Mouse (Mus musculus) stomach, embryonic 14.5 days (tissue): Measurements from ENCODE around the gene Spocd1. TPM values are rescaled to one million over a fixed set of nuclear protein-coding genes. Genes with fewer than 3 reads are reported as not detected.
"Not testable (repeated sequence)": the region's sequence is repeated elsewhere in the genome, so short reads cannot be mapped to it uniquely, and the experiment has no call there.

Experiments used
- ATAC-seq: fragments of 200-750 bp; cut with Nextera tagmentation; 2 replicates; pipeline ENCODE4 v1.8.0; 2017; ENCODE audit warnings: low read depth, moderate TSS enrichment; ENCODE audit not compliant: insufficient number of reproducible peaks, insufficient read depth, low FRiP score
- H3K27ac ChIP-seq: fragments of 300-500 bp; sonication (generic); 2 replicates; pipeline ENCODE4 v1.5.1; 2014; ENCODE audit warnings: mild to moderate bottlenecking, low read length, moderate library complexity, mixed read lengths
- H3K27me3 ChIP-seq: fragments of 300-500 bp; sonication (generic); 2 replicates; pipeline ENCODE4 v1.6.1; 2014; ENCODE audit warnings: low read length, control low read depth, mixed read lengths; ENCODE audit not compliant: control insufficient read depth, insufficient read depth
- H3K36me3 ChIP-seq: fragments of 300-500 bp; sonication (generic); 2 replicates; pipeline ENCODE4 v1.6.1; 2014; ENCODE audit warnings: mild to moderate bottlenecking, control low read depth, low read length, moderate library complexity, mixed read lengths; ENCODE audit not compliant: control insufficient read depth, insufficient read depth
- H3K4me1 ChIP-seq: fragments of 300-500 bp; sonication (generic); 2 replicates; pipeline ENCODE4 v1.6.1; 2014; ENCODE audit warnings: low read length, control low read depth, mixed read lengths; ENCODE audit not compliant: control insufficient read depth, insufficient read depth
- H3K4me2 ChIP-seq: fragments of 300-500 bp; sonication (generic); replicated peaks from 2 replicates; pipeline ENCODE4 v1.6.1; 2014; ENCODE audit warnings: low read depth, low read length, control low read depth
- H3K4me3 ChIP-seq: fragments of 300-500 bp; sonication (generic); 2 replicates; pipeline ENCODE4 v1.5.1; 2014; ENCODE audit warnings: low read depth, low read length, control low read depth
- H3K9ac ChIP-seq: fragments of 300-500 bp; sonication (generic); replicated peaks from 2 replicates; pipeline ENCODE4 v1.6.1; 2014; ENCODE audit warnings: low read depth, mild to moderate bottlenecking, control low read depth, low read length, moderate library complexity, mixed read lengths
- H3K9me3 ChIP-seq: fragments of 300-500 bp; sonication (generic); 2 replicates; pipeline ENCODE4 v1.6.1; 2016; ENCODE audit warnings: low read depth, low read length, control low read depth; ENCODE audit not compliant: control insufficient read depth
- WGBS: fragments of 180-500 bp; shearing (Covaris S2); extraction: QIAGEN DNeasy Blood & Tissue Kit; methylation state at CpG from one replicate; pipeline ENCODE4 v1.1.7; 2014; 5-methylcytosine and 5-hydroxymethylcytosine counted together
- polyA plus RNA-seq: library from polyadenylated mRNA; unstranded; fragments of >200 nt; fragmentation: Nextera tagmentation; extraction: Ambion mirVana; gene quantifications from 2 replicates; pipeline ENCODE4 v1.2.1, GENCODE M21; 2014

The Spocd1 gene
- polyA plus RNA-seq, 1 experiment from 2014 or later: not detected

DNA sequence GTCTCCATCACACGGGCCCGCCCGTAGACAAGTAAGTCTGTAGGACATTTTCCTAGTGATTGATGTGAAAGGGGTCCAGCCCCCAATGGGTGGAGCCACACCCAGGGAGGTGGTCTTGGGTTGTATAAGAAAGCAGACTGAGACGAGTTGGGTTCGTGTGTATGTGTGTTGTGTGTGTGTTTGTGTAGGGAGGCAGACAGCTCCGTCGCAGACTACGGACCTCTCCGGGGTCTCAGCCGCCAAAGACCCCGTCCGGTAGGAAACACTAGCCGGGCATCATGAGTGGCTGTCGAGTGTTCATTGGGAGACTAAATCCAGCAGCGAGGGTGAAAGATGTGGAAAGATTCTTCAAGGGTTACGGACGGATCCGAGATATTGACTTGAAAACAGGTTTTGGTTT, 30.2 kb upstream of the Spocd1 start:
- not testable (repeated sequence) for H3K9me3 ChIP-seq, H3K4me2 ChIP-seq, H3K4me1 ChIP-seq, H3K36me3 ChIP-seq, H3K9ac ChIP-seq, H3K4me3 ChIP-seq, H3K27me3 ChIP-seq, ATAC-seq, H3K27ac ChIP-seq
- WGBS: 94% methylated on average over 18 of the region's 18 CpGs

DNA sequence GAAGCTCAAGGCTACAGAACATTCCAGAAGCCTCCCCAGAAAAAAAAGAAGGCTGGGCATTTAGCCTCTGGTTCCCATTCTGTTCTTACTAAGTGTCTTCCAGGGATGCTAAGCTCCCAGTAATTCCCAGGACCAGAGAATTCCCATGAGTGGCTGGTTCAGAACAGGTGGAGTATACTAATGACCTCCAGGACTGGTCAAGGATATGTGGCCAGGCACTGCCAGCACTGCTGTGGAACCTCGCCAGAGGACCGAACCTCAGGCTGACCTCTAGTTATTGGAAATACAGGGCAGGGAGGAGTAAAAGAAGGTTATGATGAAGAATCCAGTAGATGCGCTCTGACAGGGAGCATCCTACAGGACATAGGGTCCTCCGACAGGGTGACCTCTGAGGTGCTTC, 26.7 kb upstream of the Spocd1 start:
- no peak overlapping the region for H3K4me3 ChIP-seq
- no peak overlapping the region for H3K4me2 ChIP-seq
- no peaks in the 10 kb centered on the region for H3K36me3 ChIP-seq
- H3K9me3 ChIP-seq: no peaks in the 10 kb centered on the region
- ATAC-seq: no peak
- H3K27me3 ChIP-seq: no peaks in the 10 kb centered on the region
- no peak overlapping the region for H3K27ac ChIP-seq
- H3K4me1 ChIP-seq: no peaks in the 10 kb centered on the region
- no peak overlapping the region for H3K9ac ChIP-seq
- WGBS: 89% methylated on average over 4 of the region's 4 CpGs

DNA sequence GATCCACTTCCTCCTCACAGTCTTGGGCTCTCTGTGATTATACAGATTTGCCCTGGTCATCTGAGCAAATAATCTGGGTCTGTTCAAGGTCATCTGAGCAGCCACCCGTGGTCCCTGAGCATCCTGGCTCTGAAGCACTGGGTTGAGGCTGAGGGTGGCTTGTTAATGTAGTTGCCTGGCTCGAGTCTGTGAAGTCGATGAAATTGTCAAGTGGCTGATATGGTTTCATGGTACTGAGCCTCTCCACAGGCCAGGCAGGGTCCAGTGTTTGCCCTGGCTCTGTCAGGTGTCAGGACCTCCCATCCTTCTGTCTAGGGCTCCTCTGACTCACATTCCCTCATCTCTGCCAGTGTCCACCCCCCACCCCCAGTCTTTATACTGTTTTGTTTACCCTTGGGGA, 25.5 kb upstream of the Spocd1 start:
- Histone ChIP-seq H3K36me3 (no peaks in the 10 kb centered on the region), H3K9ac (no peak overlapping the region), H3K4me3 (no peak overlapping the region), H3K4me2 (no peak overlapping the region), H3K9me3 (no peaks in the 10 kb centered on the region), H3K27me3 (no peaks in the 10 kb centered on the region), H3K4me1 (no peaks in the 10 kb centered on the region), H3K27ac (no peak overlapping the region)
- ATAC-seq: no peak
- 50% methylated on average over 3 of the region's 3 CpGs for WGBS

DNA sequence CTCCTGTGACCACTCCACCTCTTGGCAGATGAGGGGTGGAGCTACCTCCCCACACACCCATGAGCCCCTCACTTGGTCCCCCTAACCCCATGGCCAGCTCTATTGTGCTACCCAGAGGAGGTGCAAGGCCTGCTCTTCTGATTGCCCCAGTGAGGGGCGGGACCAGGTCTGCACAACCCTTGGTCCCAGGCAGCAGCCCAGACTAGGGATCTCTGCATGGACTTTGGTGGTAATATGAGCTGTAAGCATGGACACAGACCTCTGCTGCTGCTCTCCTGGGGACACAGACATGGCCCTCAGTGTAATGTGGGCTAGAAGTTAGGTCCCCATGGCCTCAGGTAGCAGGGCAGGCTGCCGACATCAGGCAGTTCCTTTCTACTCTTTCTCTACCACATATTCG, 24.0 kb upstream of the Spocd1 start:
- no peak overlapping the region for H3K4me3 ChIP-seq
- no peaks in the 10 kb centered on the region for H3K4me1 ChIP-seq
- H3K27me3 ChIP-seq: no peaks in the 10 kb centered on the region
- H3K9ac ChIP-seq: no peak overlapping the region
- H3K4me2 ChIP-seq: no peak overlapping the region
- no peak for ATAC-seq
- WGBS: 86% methylated on average over 3 of the region's 3 CpGs
- H3K9me3 ChIP-seq: no peaks in the 10 kb centered on the region
- H3K27ac ChIP-seq: no peak overlapping the region
- H3K36me3 ChIP-seq: no peaks in the 10 kb centered on the region

DNA sequence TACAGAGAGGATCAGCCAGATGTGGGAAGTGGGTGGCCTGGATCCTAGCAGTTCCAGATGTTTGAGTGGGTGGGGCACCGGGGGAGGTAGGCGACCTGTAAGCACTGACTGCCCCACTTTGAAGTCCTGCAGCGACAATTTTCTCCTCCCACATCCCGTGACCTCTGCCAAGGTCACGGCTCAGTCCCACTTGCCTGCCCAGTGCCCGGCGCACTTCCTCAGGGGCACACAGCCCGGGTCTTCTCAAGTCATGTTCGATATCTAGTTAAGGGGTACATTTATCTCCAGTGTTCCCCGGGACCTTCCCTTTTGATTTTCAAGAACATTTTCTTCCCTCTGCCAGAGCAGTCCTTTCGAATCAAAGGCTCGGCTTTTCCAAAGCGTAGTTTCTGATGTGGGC, 23.0 kb upstream of the Spocd1 start:
- H3K4me3 ChIP-seq: no peak overlapping the region
- no peaks in the 10 kb centered on the region for H3K27me3 ChIP-seq
- ATAC-seq: no peak
- WGBS: 60% methylated on average over 13 of the region's 13 CpGs
- H3K27ac ChIP-seq: no peak overlapping the region
- H3K36me3 ChIP-seq: no peaks in the 10 kb centered on the region
- no peaks in the 10 kb centered on the region for H3K9me3 ChIP-seq
- no peaks in the 10 kb centered on the region for H3K4me1 ChIP-seq
- no peak overlapping the region for H3K9ac ChIP-seq
- H3K4me2 ChIP-seq: no peak overlapping the region

DNA sequence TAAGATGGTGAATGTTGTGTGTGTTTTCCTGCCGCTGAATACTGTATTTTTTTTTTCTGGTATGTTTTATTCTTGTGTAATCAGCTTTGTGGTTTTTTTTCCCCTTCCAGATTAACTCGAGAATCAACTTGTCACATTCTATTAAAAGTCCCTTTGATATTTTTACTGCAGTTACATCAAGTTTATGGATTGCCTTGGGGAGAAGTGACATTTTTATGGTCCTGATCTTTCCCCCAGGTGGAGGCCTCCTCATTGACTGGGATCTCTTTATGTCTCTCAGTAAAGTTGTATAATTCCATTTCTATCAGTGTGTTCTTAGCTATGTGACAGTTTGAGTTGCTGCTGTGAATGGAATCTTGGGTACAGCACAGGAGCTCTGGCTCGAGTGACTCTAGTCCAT, 20.2 kb upstream of the Spocd1 start:
- 45% methylated on average over 3 of the region's 3 CpGs for WGBS
- Histone ChIP-seq H3K9ac (no peak overlapping the region), H3K4me2 (no peak overlapping the region), H3K4me3 (no peak overlapping the region), H3K36me3 (no peaks in the 10 kb centered on the region), H3K4me1 (peaks cover 8% of the 10 kb centered on the region), H3K27me3 (no peaks in the 10 kb centered on the region), H3K27ac (no peak overlapping the region), H3K9me3 (no peaks in the 10 kb centered on the region)
- no peak for ATAC-seq

DNA sequence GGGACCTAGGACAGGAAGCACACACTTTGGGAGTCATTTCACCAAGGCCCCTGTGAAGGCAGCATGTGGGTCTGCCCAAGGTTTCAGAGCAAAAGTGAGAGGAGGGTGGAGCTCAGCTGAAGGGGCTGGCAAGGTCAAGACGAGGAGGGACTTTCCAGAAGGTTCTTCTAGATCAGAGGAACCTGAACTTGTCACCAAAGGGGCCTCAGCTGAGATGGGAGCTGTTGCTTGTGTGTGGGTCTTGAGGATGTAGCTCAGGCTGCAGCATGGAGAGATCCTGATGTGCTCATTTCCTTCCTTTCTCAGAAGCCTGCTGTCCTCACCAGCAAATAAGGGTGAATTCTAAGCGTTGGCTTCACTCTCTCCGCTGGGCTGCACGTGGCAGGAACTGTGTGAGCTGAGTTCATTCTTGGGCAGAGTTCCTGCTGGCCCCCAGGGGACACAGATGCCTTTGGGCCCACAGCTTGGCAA, 19.8 kb upstream of the Spocd1 start:
- Histone ChIP-seq H3K27me3 (no peaks in the 10 kb centered on the region), H3K9me3 (no peaks in the 10 kb centered on the region), H3K4me1 (peaks cover 12% of the 10 kb centered on the region), H3K27ac (no peak overlapping the region), H3K36me3 (no peaks in the 10 kb centered on the region), H3K9ac (no peak overlapping the region), H3K4me3 (no peak overlapping the region), H3K4me2 (no peak overlapping the region)
- WGBS: 68% methylated on average over 4 of the region's 4 CpGs
- ATAC-seq: no peak

DNA sequence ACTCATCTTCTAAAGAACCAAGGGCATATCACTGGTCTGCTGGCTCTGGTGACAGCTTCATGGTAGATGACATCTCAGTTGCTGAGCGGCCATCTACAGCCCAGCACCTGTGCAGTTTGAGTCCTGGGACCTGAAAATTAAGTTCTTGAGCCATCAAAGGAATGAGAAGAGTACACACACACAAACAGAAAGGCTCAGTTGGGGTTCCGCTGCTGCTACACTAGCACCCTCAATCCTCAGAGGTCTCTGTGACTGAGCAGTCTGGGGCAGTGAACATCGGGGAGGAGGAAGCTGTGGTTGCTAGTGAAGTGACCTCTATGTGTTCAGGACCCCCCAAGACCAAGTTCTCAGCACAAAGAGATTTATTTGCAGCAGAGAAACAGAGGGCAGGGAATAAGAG, 16.1 kb upstream of the Spocd1 start:
- H3K36me3 ChIP-seq: no peaks in the 10 kb centered on the region
- no peak overlapping the region for H3K4me2 ChIP-seq
- ATAC-seq: no peak
- H3K4me3 ChIP-seq: no peak overlapping the region
- peaks cover 15% of the 10 kb centered on the region for H3K4me1 ChIP-seq
- H3K27me3 ChIP-seq: no peaks in the 10 kb centered on the region
- no peaks in the 10 kb centered on the region for H3K9me3 ChIP-seq
- 66% methylated on average over 3 of the region's 3 CpGs for WGBS
- H3K27ac ChIP-seq: no peak overlapping the region
- no peak overlapping the region for H3K9ac ChIP-seq
